Mouse (Mus musculus) splenic B cell, adult 2 months (primary cell): ENCODE measurements around the gene Dmkn.
"Not testable (repeated sequence)": the region's sequence is repeated elsewhere in the genome, so short reads cannot be mapped to it uniquely, and the experiment has no call there.

Source experiments
- DNase-seq: peaks from one replicate; pipeline ENCODE4 v3.0.0-alpha.2; 2011; ENCODE audit warnings: low read depth, low spot score
- H3K27me3 ChIP-seq: 2 replicates; pipeline ENCODE4 v1.6.1; 2012; ENCODE audit warnings: mild to moderate bottlenecking, low read length, moderate library complexity, mixed read lengths; ENCODE audit not compliant: control insufficient read depth, poor library complexity, insufficient read depth, severe bottlenecking
- H3K36me3 ChIP-seq: 2 replicates; pipeline ENCODE4 v1.6.1; 2012; ENCODE audit warnings: mild to moderate bottlenecking, low read length, moderate library complexity, mixed read lengths; ENCODE audit not compliant: control insufficient read depth, poor library complexity, insufficient read depth, severe bottlenecking

Dmkn gene

GRCm38 (mm10) chr7:30820131-30820530 is 56.6 kb downstream of the Dmkn start:
- peak; percentile 62 for DNase-seq
- Histone ChIP-seq H3K36me3 (no peaks in the 10 kb centered on the region), H3K27me3 (no peaks in the 10 kb centered on the region)

GRCm38 (mm10) chr7:30820854-30821445 is 57.4 kb downstream of the Dmkn start:
- no peaks in the 10 kb centered on the region for H3K27me3 ChIP-seq
- no peaks in the 10 kb centered on the region for H3K36me3 ChIP-seq
- DNase-seq: peak; percentile 31

GRCm38 (mm10) chr7:30821532-30821931 is 58.0 kb downstream of the Dmkn start:
- H3K27me3 ChIP-seq: no peaks in the 10 kb centered on the region
- DNase-seq: no peak
- H3K36me3 ChIP-seq: no peaks in the 10 kb centered on the region

GRCm38 (mm10) chr7:30823675-30824074 is 60.1 kb downstream of the Dmkn start, which contains the start of gene Ffar2:
TSS of gene Ffar2 (minus strand) at chr7:30823775.
- Histone ChIP-seq H3K36me3 (no peaks in the 10 kb centered on the region), H3K27me3 (no peaks in the 10 kb centered on the region)
- DNase-seq: no peak

- DNase-seq: no peak
- no peaks in the 10 kb centered on the region for H3K27me3 ChIP-seq
- no peaks in the 10 kb centered on the region for H3K36me3 ChIP-seq
Observed at GRCm38 (mm10) chr7:30824306-30824705, 60.8 kb downstream of the Dmkn start.

- Histone ChIP-seq H3K36me3 (no peaks in the 10 kb centered on the region), H3K27me3 (no peaks in the 10 kb centered on the region)
- DNase-seq: no peak
Observed at GRCm38 (mm10) chr7:30826660-30827059, 63.1 kb downstream of the Dmkn start.

- not testable (repeated sequence) for H3K36me3 ChIP-seq, DNase-seq
Observed at GRCm38 (mm10) chr7:30828871-30829270, 65.3 kb downstream of the Dmkn start.

GRCm38 (mm10) chr7:30829428-30829827 is 65.9 kb downstream of the Dmkn start:
- H3K36me3 ChIP-seq: no peaks in the 10 kb centered on the region
- peak; percentile 43 for DNase-seq

More at GRCm38 (mm10) chr7:30828871-30829270, 65.3 kb downstream of the Dmkn start:
- not testable (repeated sequence) for H3K27me3 ChIP-seq

More at GRCm38 (mm10) chr7:30829428-30829827, 65.9 kb downstream of the Dmkn start:
- no peaks in the 10 kb centered on the region for H3K27me3 ChIP-seq
